Mouse (Mus musculus): ENCODE measurements around the gene Tlcd1. TPM values are rescaled to one million over a fixed set of nuclear protein-coding genes. Genes with fewer than 3 reads are reported as not detected.
"Not testable (repeated sequence)": the region's sequence is repeated elsewhere in the genome, so short reads cannot be mapped to it uniquely, and the experiment has no call there.

The Tlcd1 gene
- total RNA-seq, 2 experiments from 2014 or later: 24.4 to 27.7 TPM

DNA sequence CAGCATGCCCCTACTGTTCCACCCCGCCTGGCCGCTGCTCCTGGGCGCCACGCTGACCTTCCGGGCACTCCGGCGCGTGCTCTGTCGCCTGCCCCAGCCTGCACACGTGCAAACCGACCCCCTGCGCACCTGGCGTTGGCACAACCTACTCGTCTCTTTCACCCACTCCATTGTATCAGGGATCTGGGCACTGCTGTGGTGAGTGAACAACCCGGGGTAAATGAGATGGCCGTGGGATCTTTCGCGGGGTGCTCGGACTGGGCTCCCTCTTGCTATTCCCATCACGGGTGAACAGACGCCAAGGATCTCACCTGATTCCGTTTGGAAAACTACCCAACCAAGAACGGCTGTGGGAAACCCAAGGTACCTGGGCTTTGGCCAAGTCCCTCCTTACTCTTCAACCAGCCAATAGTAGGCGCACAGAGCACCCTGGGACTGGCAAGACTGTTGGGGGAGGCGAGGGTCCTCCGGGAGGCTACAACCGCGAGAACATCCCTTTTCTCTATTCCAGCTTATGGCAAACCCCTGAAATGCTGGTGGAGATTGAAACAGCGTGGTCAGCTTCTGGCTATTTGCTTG, 2.4 kb downstream of the Tlcd1 start:
- no peak for DNase-seq (ENCODE audit: extremely low spot score in 1 of 2, low spot score in 2 of 2)
- Histone ChIP-seq H3K4me3 (peak overlapping the region; percentile 52), H3K27ac (peak overlapping the region; percentile 78)
- intact Hi-C loops (cut with DNase I): loop anchor here (1.0 to 5.0 kb wide), 2 partner anchors 142 to 160 kb away; partner anchors contain the start of gene Flot2
- no peak for TF ChIP-seq CTCF (IDR thresholded peaks at IDR 0.05)

DNA sequence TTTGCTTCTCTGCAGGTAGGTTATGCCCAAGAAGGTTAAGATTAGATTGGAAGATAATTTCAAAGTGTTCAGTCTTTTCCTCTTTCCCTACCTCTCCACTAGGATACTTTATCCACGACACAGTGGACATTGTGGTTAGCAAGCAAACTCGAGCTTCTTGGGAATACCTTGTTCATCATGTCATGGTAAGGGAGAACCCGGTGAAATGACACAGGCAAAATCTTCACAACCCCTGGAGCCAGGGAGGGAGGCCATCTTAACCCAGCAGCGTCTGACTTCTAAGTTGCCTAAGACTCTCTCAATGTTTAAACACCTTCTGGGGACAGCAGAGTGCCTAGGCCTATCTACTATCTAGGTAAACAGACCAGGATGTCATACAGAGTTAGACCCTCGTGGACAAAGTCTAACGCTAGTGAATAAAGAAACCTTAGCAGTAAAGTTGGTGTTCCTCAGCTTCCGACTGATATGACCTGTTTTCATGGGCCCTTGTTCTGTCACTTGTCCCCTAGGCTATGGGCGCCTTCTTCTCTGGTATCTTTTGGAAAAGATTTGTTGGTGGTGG, 3.0 kb downstream of the Tlcd1 start:
- no peak for DNase-seq (ENCODE audit: extremely low spot score in 1 of 2, low spot score in 2 of 2)
- Histone ChIP-seq H3K27ac (no peak overlapping the region; the same call in 1 of the 2 replicates), H3K4me3 (peak overlapping the region; percentile 52)
- intact Hi-C loops (cut with DNase I): loop anchor here (1.0 to 5.0 kb wide), 2 partner anchors 142 to 160 kb away; partner anchors contain the start of gene Flot2
- TF ChIP-seq CTCF (IDR thresholded peaks at IDR 0.05): no peak

DNA sequence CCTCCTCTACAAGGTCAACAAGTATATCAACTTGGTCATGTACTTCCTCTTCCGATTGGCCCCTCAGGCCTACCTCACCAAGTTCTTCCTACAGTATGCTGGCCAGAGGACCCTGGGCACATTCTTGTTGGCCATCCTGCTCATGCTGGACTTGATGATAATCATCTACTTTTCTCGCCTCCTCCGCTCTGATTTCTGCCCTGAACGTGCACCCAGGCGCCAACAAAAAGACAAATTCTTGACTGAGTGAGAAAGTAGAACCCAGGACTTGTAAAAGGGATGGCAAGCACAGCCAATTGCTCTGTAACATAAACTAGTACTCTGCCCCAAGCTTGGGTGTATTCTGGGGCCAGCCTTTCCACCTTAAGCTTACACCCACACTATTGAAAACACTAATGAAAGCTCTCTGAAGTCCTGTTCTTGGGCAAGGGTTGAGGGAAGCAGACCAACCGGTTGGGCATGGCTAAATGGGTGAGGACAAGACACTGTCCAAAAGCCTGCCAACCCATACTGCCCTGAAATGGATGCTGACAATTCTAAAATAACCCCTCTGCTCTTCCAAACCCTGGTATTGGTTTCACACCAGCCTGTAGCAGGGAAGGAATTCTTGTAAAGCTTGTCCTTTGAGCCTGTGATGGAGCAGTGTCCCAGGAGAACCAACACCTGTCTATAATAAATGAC, 3.7 kb downstream of the Tlcd1 start:
- Histone ChIP-seq H3K27ac (no peak overlapping the region), H3K4me3 (no peak overlapping the region)
- no peak for DNase-seq (ENCODE audit: extremely low spot score in 1 of 2, low spot score in 2 of 2)
- no peak for TF ChIP-seq CTCF (IDR thresholded peaks at IDR 0.05)
- intact Hi-C loops (cut with DNase I): no loop called here

DNA sequence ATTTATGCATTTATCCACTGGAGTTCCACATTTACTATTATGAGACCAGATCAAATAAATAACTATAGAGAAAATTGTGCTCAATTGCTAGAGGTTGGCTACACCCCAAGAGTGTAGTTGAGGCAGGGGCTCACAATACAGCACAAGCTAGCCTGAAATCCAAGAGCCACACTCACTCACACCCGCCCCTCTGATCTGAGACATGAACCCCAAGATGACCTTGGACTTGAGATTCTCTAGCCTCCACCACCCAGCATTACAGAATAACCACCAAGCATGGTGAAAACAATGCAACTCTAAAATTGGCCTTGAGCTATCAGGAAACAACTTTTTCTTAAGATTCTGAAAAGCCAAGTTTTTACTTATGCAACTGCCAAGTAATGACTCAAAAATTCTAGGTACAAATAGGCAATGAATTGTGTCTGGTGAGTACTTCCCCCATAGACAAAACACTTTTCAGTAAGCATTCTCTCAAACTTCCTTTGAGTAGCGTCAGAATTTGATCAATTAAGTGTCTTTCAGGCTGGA, 5.4 kb downstream of the Tlcd1 start:
- intact Hi-C loops (cut with DNase I): no loop called here
- no peak for DNase-seq (ENCODE audit: extremely low spot score in 1 of 2, low spot score in 2 of 2)
- H3K27ac ChIP-seq: no peak overlapping the region
- peak overlapping the region; percentile 60 for H3K4me3 ChIP-seq
- no peak for TF ChIP-seq CTCF (IDR thresholded peaks at IDR 0.05)

DNA sequence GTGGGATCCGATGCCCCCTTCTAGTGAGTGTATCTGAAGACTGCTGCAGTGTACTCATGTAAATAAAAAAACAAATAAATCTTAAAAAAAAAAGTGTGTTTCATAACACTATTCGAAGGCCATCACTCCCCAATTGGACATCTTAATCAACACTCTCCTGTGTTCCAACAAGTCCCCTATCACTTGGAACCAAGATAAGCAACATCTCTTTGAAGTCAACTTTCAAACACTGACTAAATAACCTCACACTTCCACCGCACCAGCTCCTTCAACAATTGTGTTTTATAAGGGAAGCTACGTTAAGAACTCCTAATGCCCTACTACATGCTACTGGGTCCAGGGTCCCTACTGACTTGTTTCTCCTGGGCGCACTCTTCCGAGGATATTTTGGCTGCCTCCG, 5.9 kb downstream of the Tlcd1 start:
- DNase-seq (ENCODE audit: extremely low spot score in 1 of 2, low spot score in 2 of 2): no peak
- peak overlapping the region; percentile 60 for H3K4me3 ChIP-seq
- intact Hi-C loops (cut with DNase I): no loop called here
- H3K27ac ChIP-seq: peak overlapping the region; percentile 97; the same call in 1 of the 2 replicates
- TF ChIP-seq CTCF (IDR thresholded peaks at IDR 0.05): no peak

DNA sequence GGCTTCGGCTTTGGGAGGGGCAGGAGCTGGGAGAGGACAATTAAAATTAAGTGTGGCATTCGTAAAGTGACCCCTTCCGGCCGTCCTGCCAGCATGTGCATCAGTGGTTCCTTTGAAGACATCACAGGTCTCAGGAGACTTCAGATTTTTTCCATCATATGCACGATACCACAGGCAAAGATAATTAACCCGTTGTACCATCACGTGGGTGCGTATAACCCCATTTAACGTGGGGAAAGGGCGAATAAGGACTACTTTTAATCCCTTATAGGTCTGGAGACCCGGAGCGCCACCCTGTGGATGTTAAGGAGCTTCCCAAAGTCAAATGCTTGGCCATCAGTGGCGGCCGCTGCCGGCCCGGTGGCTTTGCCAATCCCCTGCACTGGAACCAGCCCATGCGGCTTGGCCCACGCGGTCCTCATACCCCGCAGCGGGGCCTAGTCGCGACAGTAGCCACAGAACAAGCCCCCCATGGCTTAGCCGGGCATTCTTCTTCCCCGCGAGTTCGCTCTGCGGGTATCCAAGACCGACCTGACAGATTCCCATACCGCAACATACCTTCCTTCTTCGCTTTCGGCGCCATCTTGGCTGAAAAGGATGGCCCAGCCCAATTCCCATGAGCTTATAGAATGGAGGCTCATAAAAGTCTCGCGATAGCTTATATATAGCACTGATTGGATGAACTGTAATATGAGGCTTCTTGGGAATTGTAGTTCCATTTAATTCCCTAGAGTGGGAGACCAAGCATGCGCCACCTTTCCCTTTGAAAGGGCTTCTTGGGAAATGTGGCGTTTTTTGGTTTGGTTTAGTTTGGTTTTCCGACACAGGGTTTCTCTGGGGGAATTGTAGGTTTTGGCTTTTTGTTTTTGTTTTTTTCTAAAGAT, 6.7 kb downstream of the Tlcd1 start, which contains the start of gene Rpl23a:
Gene Rpl23a, minus strand, starts transcription at position 624 of the 884 bp plus-strand sequence.
- DNase-seq (ENCODE audit: extremely low spot score in 1 of 2, low spot score in 2 of 2): peak; percentile 82
- peak within 1 kb of the TSS; percentile 60 for H3K4me3 ChIP-seq
- intact Hi-C loops (cut with DNase I): loop anchor here (1.0 kb wide), 1 partner anchor 201 kb away; the partner anchor contains the start of gene Phf12
- TF ChIP-seq CTCF (IDR thresholded peaks at IDR 0.05): peak; percentile 42
- peak within 1 kb of the TSS; percentile 97 for H3K27ac ChIP-seq

DNA sequence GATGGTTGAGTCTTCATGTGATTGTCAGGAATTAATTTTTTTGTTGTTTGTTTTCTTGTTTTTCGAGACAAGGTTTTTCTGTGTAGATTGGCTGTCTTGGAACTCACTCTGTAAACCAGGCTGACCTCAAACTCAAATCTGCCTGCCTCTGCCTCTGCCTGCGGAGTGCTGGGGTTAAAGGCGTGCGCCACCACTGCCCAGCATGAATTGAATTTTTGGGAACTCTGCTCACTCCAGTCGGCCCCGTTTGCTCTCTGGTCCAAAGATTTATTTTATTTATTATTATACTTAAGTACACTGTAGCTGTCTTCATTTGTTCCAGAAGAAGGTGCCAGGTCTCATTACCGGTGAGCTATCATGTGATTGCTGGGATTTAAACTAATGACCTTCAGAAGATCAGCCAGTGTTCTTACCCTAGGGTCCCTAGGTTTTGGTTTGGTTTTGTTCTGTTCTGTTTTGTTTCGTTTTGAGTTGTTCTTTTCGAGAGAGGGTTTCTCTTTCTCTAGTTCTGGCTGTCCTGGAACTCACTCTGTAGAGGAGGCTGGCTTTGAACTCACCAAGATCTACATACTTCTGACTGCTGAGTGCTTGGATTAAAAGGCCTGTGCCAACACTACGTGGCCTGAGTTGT, 7.5 kb downstream of the Tlcd1 start:
- intact Hi-C loops (cut with DNase I): loop anchor here (1.0 kb wide), 1 partner anchor 202 kb away; the partner anchor contains the start of gene Phf12
- no peak for TF ChIP-seq CTCF (IDR thresholded peaks at IDR 0.05)
- H3K27ac ChIP-seq: peak overlapping the region; percentile 97
- no peak for DNase-seq (ENCODE audit: extremely low spot score in 1 of 2, low spot score in 2 of 2)
- peak overlapping the region; percentile 60 for H3K4me3 ChIP-seq

DNA sequence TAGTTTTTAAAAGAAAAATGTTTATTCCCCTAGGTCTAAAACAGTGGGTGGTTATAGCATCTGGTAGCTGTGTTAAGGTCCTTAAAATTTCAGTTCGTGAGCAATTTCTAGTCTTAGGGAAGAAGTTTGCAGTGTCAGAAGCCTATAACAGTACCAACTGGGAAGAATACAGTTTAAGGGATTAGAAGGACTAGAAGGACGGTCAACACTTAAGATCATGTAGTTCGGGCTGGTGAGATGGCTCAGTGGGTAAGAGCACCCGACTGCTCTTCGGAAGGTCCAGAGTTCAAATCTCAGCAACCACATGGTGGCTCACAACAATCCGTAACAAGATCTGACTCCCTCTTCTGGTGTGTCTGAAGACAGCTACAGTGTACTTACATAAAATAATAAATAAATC, 8.2 kb downstream of the Tlcd1 start:
- H3K27ac ChIP-seq; intact Hi-C loops (cut with DNase I); DNase-seq (ENCODE audit: extremely low spot score in 1 of 2, low spot score in 2 of 2); H3K4me3 ChIP-seq: not testable (repeated sequence)

DNA sequence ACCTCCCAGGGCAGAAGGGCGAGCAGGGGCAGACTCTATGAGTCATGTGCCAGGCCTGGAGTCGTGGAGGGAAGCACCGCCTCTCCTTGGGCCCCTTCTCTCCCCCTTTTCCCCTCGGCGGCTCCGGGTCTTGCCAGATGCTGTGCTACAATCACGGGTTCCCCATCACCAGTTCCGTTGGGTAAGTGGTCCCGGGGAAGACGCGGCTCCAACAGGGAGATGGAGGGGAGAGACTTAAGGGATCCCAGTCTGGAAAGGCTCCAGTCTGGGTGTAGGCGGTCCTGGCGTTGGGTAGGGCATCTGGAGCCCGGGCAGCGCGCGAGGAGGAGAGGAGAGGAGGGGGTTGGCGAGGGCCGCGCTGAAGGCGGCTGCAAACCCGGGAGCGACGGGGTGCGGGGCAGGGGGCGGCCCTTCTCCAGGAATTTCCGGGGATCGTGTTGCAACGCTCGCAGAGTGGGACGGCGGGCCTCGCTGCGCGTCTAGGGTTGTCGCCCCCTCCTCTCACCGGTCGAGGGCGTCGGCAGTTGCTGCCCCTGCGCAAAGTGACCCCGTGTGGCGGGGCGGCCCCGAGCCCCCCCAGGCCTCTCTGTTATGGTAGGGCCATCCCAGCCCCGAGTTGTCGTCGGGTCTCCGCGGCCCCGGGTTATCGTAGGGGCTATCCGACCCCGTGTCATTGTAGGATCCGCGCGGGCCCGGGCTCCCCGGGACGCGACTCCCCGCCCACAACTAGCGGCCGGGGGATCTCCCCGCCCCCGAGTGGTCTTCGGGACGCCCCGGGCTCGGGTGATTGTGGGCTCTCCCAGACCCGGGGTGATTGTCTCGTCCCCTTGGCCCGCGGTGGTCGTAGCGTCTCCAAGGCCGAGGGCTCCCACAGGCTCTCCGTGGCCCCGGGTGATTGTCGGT, 12.1 kb downstream of the Tlcd1 start, which contains the start of gene Rab34:
Gene Rab34, plus strand, starts transcription at position 100 of the 903 bp plus-strand sequence.
- no peak for TF ChIP-seq CTCF (IDR thresholded peaks at IDR 0.05)
- intact Hi-C loops (cut with DNase I): no loop called here
- peak within 1 kb of the TSS; percentile 94 for H3K27ac ChIP-seq
- DNase-seq (ENCODE audit: extremely low spot score in 1 of 2, low spot score in 2 of 2): peak; percentile 59 to 76
- H3K4me3 ChIP-seq: peak within 1 kb of the TSS; percentile 76
